Mouse (Mus musculus): ENCODE results near the gene Sapcd1. TPM values are rescaled to one million over a fixed set of nuclear protein-coding genes. Genes with fewer than 3 reads are reported as not detected.

Sapcd1 gene
- polyA plus RNA-seq, 1 experiment from 2014 or later: 7.1 TPM

- H3K9ac ChIP-seq (replicated peaks; ENCODE audit: low read length): no peak overlapping the region
- WGBS: 91% methylated on average over 8 of the region's 8 CpGs
- H3K4me3 ChIP-seq (ENCODE audit: low read length): no peak overlapping the region
- no peaks in the 10 kb centered on the region for H3K36me3 ChIP-seq (ENCODE audit: insufficient read depth, low read length)
- H3K4me2 ChIP-seq (replicated peaks; ENCODE audit: low read depth, low read length): no peak overlapping the region
- no peak for ATAC-seq (ENCODE audit: low FRiP score, low TSS enrichment)
- H3K4me1 ChIP-seq (ENCODE audit: insufficient read depth, low read length): peaks cover 26% of the 10 kb centered on the region
- H3K27me3 ChIP-seq (ENCODE audit: insufficient read depth, low read length): no peaks in the 10 kb centered on the region
- no peaks in the 10 kb centered on the region for H3K9me3 ChIP-seq (ENCODE audit: low read length)
- peak overlapping the region; percentile 55 for H3K27ac ChIP-seq (ENCODE audit: low read length)
Observed at GRCm38 (mm10) chr17:35022541-35023060, 5.2 kb downstream of the Sapcd1 start.

GRCm38 (mm10) chr17:35021842-35022477, 5.9 kb downstream of the Sapcd1 start:
- Histone ChIP-seq H3K9ac (replicated peaks; ENCODE audit: low read length) (peak overlapping the region; percentile 29; the same call in 1 of the 2 replicates), H3K27me3 (ENCODE audit: insufficient read depth, low read length) (no peaks in the 10 kb centered on the region), H3K27ac (ENCODE audit: low read length) (peak overlapping the region; percentile 84), H3K4me1 (ENCODE audit: insufficient read depth, low read length) (peaks cover 20% of the 10 kb centered on the region), H3K36me3 (ENCODE audit: insufficient read depth, low read length) (no peaks in the 10 kb centered on the region), H3K4me2 (replicated peaks; ENCODE audit: low read depth, low read length) (peak overlapping the region; percentile 37; the same call in 1 of the 2 replicates), H3K9me3 (ENCODE audit: low read length) (no peaks in the 10 kb centered on the region), H3K4me3 (ENCODE audit: low read length) (no peak overlapping the region)
- WGBS: 50% methylated on average over 6 of the region's 6 CpGs
- ATAC-seq (ENCODE audit: low FRiP score, low TSS enrichment): no peak

DNA sequence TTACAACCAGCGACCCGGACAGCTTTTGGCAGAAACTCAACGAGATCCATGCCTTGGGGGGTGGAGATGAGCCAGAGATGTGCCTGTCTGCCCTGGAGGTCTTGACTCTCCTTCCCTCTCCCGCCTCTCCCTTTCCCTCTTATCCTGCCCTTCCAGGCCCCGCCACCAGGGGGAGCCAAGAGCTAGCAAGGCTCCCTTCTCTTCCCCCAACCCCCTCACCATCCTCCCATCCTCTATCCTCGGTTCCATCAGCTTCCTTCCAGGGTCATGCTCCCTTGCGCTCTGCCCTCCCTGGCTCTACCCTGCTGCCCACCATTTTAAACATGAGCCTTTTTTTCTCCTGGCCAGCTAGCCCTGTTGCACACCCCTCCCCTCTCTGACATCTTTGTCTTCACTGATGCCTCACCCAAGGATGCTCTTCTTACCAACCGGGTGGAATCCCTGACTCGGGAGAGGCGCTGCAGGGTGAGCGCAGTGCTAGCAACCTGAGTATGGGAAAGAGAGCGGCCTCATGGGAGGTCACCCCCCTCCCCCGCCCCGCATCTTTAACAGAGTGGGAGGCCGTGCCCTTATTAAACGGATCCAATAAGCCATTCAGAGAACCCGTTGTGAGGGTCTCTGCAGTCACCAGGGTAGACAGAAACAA, 6.5 kb downstream of the Sapcd1 start:
- Histone ChIP-seq H3K4me1 (ENCODE audit: insufficient read depth, low read length) (peaks cover 17% of the 10 kb centered on the region), H3K4me2 (replicated peaks; ENCODE audit: low read depth, low read length) (peak overlapping the region; percentile 37), H3K27me3 (ENCODE audit: insufficient read depth, low read length) (no peaks in the 10 kb centered on the region), H3K36me3 (ENCODE audit: insufficient read depth, low read length) (peaks cover 1% of the 10 kb centered on the region; the same call in 1 of the 2 replicates), H3K9ac (replicated peaks; ENCODE audit: low read length) (no peak overlapping the region; the same call in 1 of the 2 replicates), H3K9me3 (ENCODE audit: low read length) (no peaks in the 10 kb centered on the region), H3K27ac (ENCODE audit: low read length) (peak overlapping the region; percentile 84), H3K4me3 (ENCODE audit: low read length) (no peak overlapping the region)
- peak; percentile 62 for ATAC-seq (ENCODE audit: low FRiP score, low TSS enrichment)
- 10% methylated on average over 17 of the region's 17 CpGs for WGBS

- Histone ChIP-seq H3K9ac (replicated peaks; ENCODE audit: low read length) (no peak overlapping the region), H3K4me1 (ENCODE audit: insufficient read depth, low read length) (peaks cover 11% of the 10 kb centered on the region), H3K4me2 (replicated peaks; ENCODE audit: low read depth, low read length) (no peak overlapping the region), H3K36me3 (ENCODE audit: insufficient read depth, low read length) (peaks cover 8% of the 10 kb centered on the region), H3K27ac (ENCODE audit: low read length) (no peak overlapping the region), H3K9me3 (ENCODE audit: low read length) (no peaks in the 10 kb centered on the region), H3K4me3 (ENCODE audit: low read length) (no peak overlapping the region), H3K27me3 (ENCODE audit: insufficient read depth, low read length) (no peaks in the 10 kb centered on the region)
- 86% methylated on average over 8 of the region's 8 CpGs for WGBS
- ATAC-seq (ENCODE audit: low FRiP score, low TSS enrichment): no peak
Observed at GRCm38 (mm10) chr17:35020551-35020950, 7.3 kb downstream of the Sapcd1 start.

DNA sequence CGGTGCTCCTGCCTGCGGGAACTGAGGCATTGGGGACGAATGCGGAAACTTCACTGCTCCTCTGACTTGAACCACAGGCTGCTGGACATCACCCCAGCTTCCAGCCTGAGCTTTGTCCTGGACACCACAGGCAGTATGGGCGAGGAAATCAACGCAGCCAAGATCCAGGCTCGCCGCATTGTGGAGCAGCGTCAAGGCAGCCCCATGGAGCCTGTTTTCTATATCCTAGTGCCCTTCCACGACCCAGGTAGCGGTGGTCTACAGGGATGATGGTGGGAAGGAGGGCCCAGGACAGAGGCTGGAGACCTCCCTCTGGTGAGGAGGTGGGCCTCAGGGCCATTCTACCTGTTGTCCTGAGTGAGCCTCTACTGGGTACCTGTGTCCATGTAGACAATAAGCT, 7.9 kb downstream of the Sapcd1 start:
- Histone ChIP-seq H3K9me3 (ENCODE audit: low read length) (no peaks in the 10 kb centered on the region), H3K27ac (ENCODE audit: low read length) (no peak overlapping the region), H3K36me3 (ENCODE audit: insufficient read depth, low read length) (peaks cover 14% of the 10 kb centered on the region), H3K4me3 (ENCODE audit: low read length) (no peak overlapping the region), H3K4me2 (replicated peaks; ENCODE audit: low read depth, low read length) (no peak overlapping the region), H3K9ac (replicated peaks; ENCODE audit: low read length) (no peak overlapping the region), H3K27me3 (ENCODE audit: insufficient read depth, low read length) (no peaks in the 10 kb centered on the region), H3K4me1 (ENCODE audit: insufficient read depth, low read length) (peaks cover 11% of the 10 kb centered on the region)
- 76% methylated on average over 11 of the region's 11 CpGs for WGBS
- no peak for ATAC-seq (ENCODE audit: low FRiP score, low TSS enrichment)

GRCm38 (mm10) chr17:35018171-35018570, 9.6 kb downstream of the Sapcd1 start:
- peaks cover 31% of the 10 kb centered on the region for H3K36me3 ChIP-seq (ENCODE audit: insufficient read depth, low read length)
- ATAC-seq (ENCODE audit: low FRiP score, low TSS enrichment): no peak
- no peak overlapping the region for H3K27ac ChIP-seq (ENCODE audit: low read length)
- H3K27me3 ChIP-seq (ENCODE audit: insufficient read depth, low read length): no peaks in the 10 kb centered on the region
- H3K9me3 ChIP-seq (ENCODE audit: low read length): no peaks in the 10 kb centered on the region
- no peak overlapping the region for H3K4me3 ChIP-seq (ENCODE audit: low read length)
- 83% methylated on average over 3 of the region's 3 CpGs for WGBS
- H3K9ac ChIP-seq (replicated peaks; ENCODE audit: low read length): no peak overlapping the region
- no peak overlapping the region for H3K4me2 ChIP-seq (replicated peaks; ENCODE audit: low read depth, low read length)
- peaks cover 5% of the 10 kb centered on the region for H3K4me1 ChIP-seq (ENCODE audit: insufficient read depth, low read length)

GRCm38 (mm10) chr17:35017706-35018030, 10.1 kb downstream of the Sapcd1 start:
- H3K27ac ChIP-seq (ENCODE audit: low read length): no peak overlapping the region
- no peaks in the 10 kb centered on the region for H3K27me3 ChIP-seq (ENCODE audit: insufficient read depth, low read length)
- H3K4me3 ChIP-seq (ENCODE audit: low read length): no peak overlapping the region
- WGBS: 71% methylated on average over 14 of the region's 14 CpGs
- H3K36me3 ChIP-seq (ENCODE audit: insufficient read depth, low read length): peaks cover 36% of the 10 kb centered on the region
- H3K9ac ChIP-seq (replicated peaks; ENCODE audit: low read length): no peak overlapping the region
- peaks cover 5% of the 10 kb centered on the region for H3K4me1 ChIP-seq (ENCODE audit: insufficient read depth, low read length)
- H3K4me2 ChIP-seq (replicated peaks; ENCODE audit: low read depth, low read length): no peak overlapping the region
- no peaks in the 10 kb centered on the region for H3K9me3 ChIP-seq (ENCODE audit: low read length)
- ATAC-seq (ENCODE audit: low FRiP score, low TSS enrichment): no peak

DNA sequence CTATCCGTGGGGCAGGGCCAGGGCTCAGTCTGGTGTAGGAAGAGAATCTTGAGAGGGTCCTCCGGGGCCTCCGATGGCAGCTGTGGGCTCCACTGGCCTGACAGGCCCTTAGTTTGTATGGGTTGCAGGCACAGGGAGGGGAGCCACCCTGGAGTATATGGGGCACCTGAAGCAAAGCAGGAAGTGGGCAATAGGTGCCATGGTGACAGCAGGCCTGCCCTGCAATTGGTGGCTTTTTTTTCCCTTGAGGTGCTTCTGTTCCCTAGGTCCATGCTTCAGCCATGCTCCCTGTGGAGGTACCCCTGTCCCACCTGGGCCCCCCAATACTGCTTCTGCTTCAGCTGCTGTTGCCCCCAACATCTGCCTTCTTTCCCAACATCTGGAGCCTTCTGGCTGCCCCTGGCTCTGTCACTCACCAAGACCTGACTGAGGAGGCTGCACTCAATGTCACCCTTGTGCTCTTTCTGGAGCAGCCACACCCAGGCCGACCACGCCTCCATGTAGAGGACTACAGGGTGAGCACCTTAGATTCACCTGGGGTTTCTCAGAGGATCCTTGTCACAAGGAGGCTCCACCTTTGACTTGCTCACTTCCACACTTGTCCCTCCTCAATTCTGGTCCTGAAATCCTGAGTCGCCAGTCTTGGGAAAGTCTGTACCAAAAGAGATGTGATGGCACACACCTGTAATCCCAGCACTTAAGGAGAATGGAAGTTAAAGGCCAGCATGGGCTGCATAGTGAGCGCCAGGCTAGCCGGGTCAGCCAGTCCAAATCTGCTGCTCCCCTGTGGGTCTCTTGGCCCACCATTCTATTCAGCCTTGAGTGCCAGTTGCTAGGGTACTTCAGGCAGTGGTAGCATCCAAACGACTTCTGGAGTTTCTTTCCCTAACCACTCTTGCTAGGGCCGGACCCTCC, 10.8 kb downstream of the Sapcd1 start:
- H3K27ac ChIP-seq (ENCODE audit: low read length): no peak overlapping the region
- H3K4me3 ChIP-seq (ENCODE audit: low read length): no peak overlapping the region
- no peaks in the 10 kb centered on the region for H3K9me3 ChIP-seq (ENCODE audit: low read length)
- ATAC-seq (ENCODE audit: low FRiP score, low TSS enrichment): no peak
- H3K27me3 ChIP-seq (ENCODE audit: insufficient read depth, low read length): no peaks in the 10 kb centered on the region
- no peak overlapping the region; the same call in 1 of the 2 replicates for H3K9ac ChIP-seq (replicated peaks; ENCODE audit: low read length)
- H3K4me2 ChIP-seq (replicated peaks; ENCODE audit: low read depth, low read length): no peak overlapping the region
- 80% methylated on average over 10 of the region's 10 CpGs for WGBS
- H3K4me1 ChIP-seq (ENCODE audit: insufficient read depth, low read length): peaks cover 5% of the 10 kb centered on the region
- peaks cover 43% of the 10 kb centered on the region for H3K36me3 ChIP-seq (ENCODE audit: insufficient read depth, low read length)

DNA sequence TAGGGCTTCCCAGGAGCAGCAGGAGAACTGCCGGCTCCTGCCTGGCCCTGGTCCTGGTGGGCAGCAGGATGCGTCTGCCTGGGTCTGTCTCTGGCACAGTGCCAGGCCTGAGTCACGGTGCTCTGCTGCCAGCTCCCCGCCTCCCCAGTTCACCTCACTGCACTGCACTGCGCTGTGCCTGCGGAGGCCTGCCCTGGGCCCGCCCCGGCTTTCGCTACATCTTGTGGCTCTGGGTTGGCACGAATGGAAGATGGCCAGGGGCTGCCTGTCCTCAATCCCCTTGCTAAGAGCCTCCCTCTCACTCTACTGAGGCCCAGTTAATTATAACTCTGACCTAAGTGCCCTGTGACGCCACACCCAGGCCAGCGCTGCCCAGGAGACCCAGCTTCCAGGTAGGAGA, 11.4 kb downstream of the Sapcd1 start, which contains the start of gene Vwa7:
Gene Vwa7, plus strand, starts transcription at position 204 of the 400 bp plus-strand sequence.
- peak; percentile 39 for ATAC-seq (ENCODE audit: low FRiP score, low TSS enrichment)
- peaks cover 2% of the 10 kb centered on the region for H3K4me1 ChIP-seq (ENCODE audit: insufficient read depth, low read length)
- H3K27me3 ChIP-seq (ENCODE audit: insufficient read depth, low read length): no peaks in the 10 kb centered on the region
- no peak within 1 kb of the TSS; the same call in 1 of the 2 replicates for H3K9ac ChIP-seq (replicated peaks; ENCODE audit: low read length)
- no peak within 1 kb of the TSS for H3K4me3 ChIP-seq (ENCODE audit: low read length)
- no peaks in the 10 kb centered on the region for H3K9me3 ChIP-seq (ENCODE audit: low read length)
- H3K27ac ChIP-seq (ENCODE audit: low read length): no peak within 1 kb of the TSS
- H3K36me3 ChIP-seq (ENCODE audit: insufficient read depth, low read length): peaks cover 49% of the 10 kb centered on the region
- WGBS: 64% methylated on average over 12 of the region's 12 CpGs
- no peak within 1 kb of the TSS for H3K4me2 ChIP-seq (replicated peaks; ENCODE audit: low read depth, low read length)

All from kidney, embryonic 16.5 days (tissue).